Mouse (Mus musculus) liver, adult 2 months (tissue): Measurements from ENCODE around the gene P3h4.

Experiments used
- CTCF ChIP-seq: fragments of 200-500 bp; IDR thresholded peaks from 2 replicates; pipeline ENCODE4 v1.5.1; 2011; ENCODE audit warnings: low read depth, low read length, control low read depth
- POLR2A ChIP-seq: fragments of 200-500 bp; IDR thresholded peaks from 2 replicates; pipeline ENCODE4 v1.6.1; 2011; ENCODE audit warnings: low read length, control low read depth; ENCODE audit not compliant: insufficient read depth; ENCODE audit errors: extremely low read depth

- TF ChIP-seq CTCF: no peak
- TF ChIP-seq POLR2A: no peak
Observed at GRCm38 (mm10) chr11:100371981-100372558, 42.6 kb downstream of the P3h4 start.
